Mouse (Mus musculus) bone marrow macrophage, adult 2 months (primary cell): ENCODE data around the gene Ift57.

Experiments
- CTCF ChIP-seq: IDR thresholded peaks from 2 replicates; pipeline ENCODE4 v1.5.1; 2012; ENCODE audit warnings: low read depth, mild to moderate bottlenecking, low read length, moderate library complexity
- POLR2A ChIP-seq: IDR thresholded peaks from 2 replicates; pipeline ENCODE4 v1.6.1; 2012; ENCODE audit warnings: mild to moderate bottlenecking, low read depth, low read length, borderline replicate concordance

- TF ChIP-seq CTCF, result no peak
- no peak for TF ChIP-seq POLR2A
These were observed 14.3 kb downstream of the Ift57 start for GRCm38 (mm10) chr16:49713302-49713701.
